Mouse (Mus musculus) MEL (cell line): ENCODE measurements around the gene Nelfb. TPM values are rescaled to one million over a fixed set of nuclear protein-coding genes. Genes with fewer than 3 reads are reported as not detected.

ENCODE experiments used
- DNase-seq: peaks from one replicate; pipeline ENCODE4 v3.0.0; 2011; ENCODE audit warnings: low read depth, low spot score
- H3K27ac ChIP-seq: 2 replicates; pipeline ENCODE4 v1.5.1; 2012; ENCODE audit warnings: low read depth, mild to moderate bottlenecking, control low read depth, low read length, moderate library complexity; ENCODE audit not compliant: control insufficient read depth
- H3K27me3 ChIP-seq, 2 experiments: fragments of 150-350 bp in 1 of 2; sonication (generic) in 1 of 2; 2 replicates each; pipeline ENCODE4 v1.6.1; 2012; ENCODE audit warnings: low read length in 2 of 2, mild to moderate bottlenecking in 2 of 2, improper control_type of control experiment in 1 of 2, moderate library complexity in 1 of 2; ENCODE audit not compliant: insufficient read depth in 2 of 2, control insufficient read depth in 1 of 2
- H3K36me3 ChIP-seq, 2 experiments: 2 replicates each; pipeline ENCODE4 v1.6.1; 2012 to 2014; ENCODE audit warnings: low read length in 2 of 2, improper control_type of control experiment in 1 of 2, inconsistent platforms in 1 of 2, mild to moderate bottlenecking in 1 of 2; ENCODE audit not compliant: insufficient read depth in 2 of 2, control insufficient read depth in 1 of 2
- H3K4me1 ChIP-seq, 2 experiments: fragments of 150-350 bp in 1 of 2; sonication (generic) in 1 of 2; 2 replicates each; pipeline ENCODE4 v1.6.1; 2012; ENCODE audit warnings: low read length in 2 of 2, improper control_type of control experiment in 1 of 2, mild to moderate bottlenecking in 1 of 2; ENCODE audit not compliant: insufficient read depth in 2 of 2, control insufficient read depth in 1 of 2
- H3K4me3 ChIP-seq, 2 experiments: fragments of 150-350 bp in 1 of 2; sonication (generic) in 1 of 2; 2 replicates each; pipeline ENCODE4 v1.5.1; 2012; ENCODE audit warnings: low read depth in 2 of 2, low read length in 2 of 2, mild to moderate bottlenecking in 2 of 2, moderate library complexity in 2 of 2, control low read depth in 1 of 2, improper control_type of control experiment in 1 of 2; ENCODE audit not compliant: control insufficient read depth in 1 of 2, insufficient read depth in 1 of 2
- H3K79me2 ChIP-seq: 2 replicates; pipeline ENCODE4 v1.6.1; 2012; ENCODE audit warnings: mild to moderate bottlenecking, low read length, moderate library complexity; ENCODE audit not compliant: control insufficient read depth, poor library complexity, insufficient read depth
- H3K9ac ChIP-seq: 2 replicates; pipeline ENCODE4 v1.6.1; 2012; ENCODE audit warnings: low read depth, mild to moderate bottlenecking, control low read depth, low read length, moderate library complexity; ENCODE audit not compliant: control insufficient read depth, poor library complexity, severe bottlenecking
- H3K9me3 ChIP-seq: fragments of 150-350 bp; sonication (generic); replicated peaks from 2 replicates; pipeline ENCODE4 v1.6.1; 2012; ENCODE audit warnings: mild to moderate bottlenecking, low read length, improper control_type of control experiment, moderate library complexity; ENCODE audit not compliant: insufficient read depth
- BHLHE40 ChIP-seq: IDR thresholded peaks from 2 replicates; pipeline ENCODE4 v1.6.1; 2012; ENCODE audit warnings: low read depth, mild to moderate bottlenecking, inconsistent platforms, low read length, improper control_type of control experiment, borderline replicate concordance
- CHD1 ChIP-seq: IDR thresholded peaks from 2 replicates; pipeline ENCODE4 v1.6.1; 2012; ENCODE audit warnings: low read depth, mild to moderate bottlenecking, inconsistent platforms, low read length, improper control_type of control experiment
- CTCF ChIP-seq, 3 experiments: IDR thresholded peaks in 2 of 3; conservative IDR thresholded peaks in 1 of 3; 2 replicates each; pipeline ENCODE4 v1.5.1; 2011 to 2012; ENCODE audit warnings: low read length in 3 of 3, low read depth in 2 of 3, mild to moderate bottlenecking in 2 of 3, improper control_type of control experiment in 1 of 3, inconsistent platforms in 1 of 3, mixed read lengths in 1 of 3, moderate library complexity in 1 of 3; ENCODE audit not compliant: control insufficient read depth in 1 of 3, insufficient read depth in 1 of 3, poor library complexity in 1 of 3, severe bottlenecking in 1 of 3
- ELF1 ChIP-seq: IDR thresholded peaks from 2 replicates; pipeline ENCODE4 v1.6.1; 2014; ENCODE audit warnings: low read depth, mild to moderate bottlenecking, inconsistent platforms, low read length, improper control_type of control experiment, moderate library complexity
- ETS1 ChIP-seq: IDR thresholded peaks from 2 replicates; pipeline ENCODE4 v1.6.1; 2012; ENCODE audit warnings: low read depth, mild to moderate bottlenecking, inconsistent platforms, low read length, improper control_type of control experiment, moderate library complexity
- GATA1 ChIP-seq: IDR thresholded peaks from 2 replicates; pipeline ENCODE4 v1.6.1; 2011; ENCODE audit warnings: low read depth, low read length, improper control_type of control experiment
- MAFK ChIP-seq: IDR thresholded peaks from 2 replicates; pipeline ENCODE4 v1.6.1; 2011; ENCODE audit warnings: low read depth, mild to moderate bottlenecking, low read length, improper control_type of control experiment, borderline replicate concordance
- MYB ChIP-seq: IDR thresholded peaks from 2 replicates; pipeline ENCODE4 v1.6.1; 2011; ENCODE audit warnings: mild to moderate bottlenecking, low read depth, low read length, improper control_type of control experiment
- NRF1 ChIP-seq: IDR thresholded peaks from 2 replicates; pipeline ENCODE4 v1.6.1; 2014; ENCODE audit warnings: low read depth, mild to moderate bottlenecking, inconsistent platforms, low read length, improper control_type of control experiment, moderate library complexity; ENCODE audit not compliant: poor library complexity, insufficient read depth, severe bottlenecking
- POLR2AphosphoS5 ChIP-seq: IDR thresholded peaks from 2 replicates; pipeline ENCODE4 v1.6.1; 2012; ENCODE audit warnings: low read depth, borderline replicate concordance, mild to moderate bottlenecking, inconsistent platforms, low read length, moderate library complexity, mixed read lengths
- RAD21 ChIP-seq: IDR thresholded peaks from 2 replicates; pipeline ENCODE4 v1.6.1; 2011; ENCODE audit warnings: mild to moderate bottlenecking, low read depth, low read length, improper control_type of control experiment
- RCOR1 ChIP-seq: IDR thresholded peaks from 2 replicates; pipeline ENCODE4 v1.6.1; 2012; ENCODE audit warnings: low read depth, mild to moderate bottlenecking, inconsistent platforms, low read length, improper control_type of control experiment
- SMC3 ChIP-seq: IDR thresholded peaks from 2 replicates; pipeline ENCODE4 v1.6.1; 2011; ENCODE audit warnings: low read depth, low read length, improper control_type of control experiment
- TBP ChIP-seq: IDR thresholded peaks from 2 replicates; pipeline ENCODE4 v1.8.0; 2011; ENCODE audit warnings: low read depth, low read length, improper control_type of control experiment
- USF1 ChIP-seq: IDR thresholded peaks from 2 replicates; pipeline ENCODE4 v1.6.1; 2014; ENCODE audit warnings: low read depth, mild to moderate bottlenecking, inconsistent platforms, low read length, improper control_type of control experiment, moderate library complexity
- ZC3H11A ChIP-seq: IDR thresholded peaks from 2 replicates; pipeline ENCODE4 v1.6.1; 2012; ENCODE audit warnings: low read depth, mild to moderate bottlenecking, inconsistent platforms, low read length, improper control_type of control experiment
- ZKSCAN1 ChIP-seq: IDR thresholded peaks from 2 replicates; pipeline ENCODE4 v1.6.1; 2012; ENCODE audit warnings: low read depth, mild to moderate bottlenecking, inconsistent platforms, low read length, improper control_type of control experiment, moderate library complexity
- ZMIZ1 ChIP-seq: IDR thresholded peaks from 2 replicates; pipeline ENCODE4 v1.6.1; 2012; ENCODE audit warnings: low read depth, mild to moderate bottlenecking, inconsistent platforms, low read length, improper control_type of control experiment, moderate library complexity
- polyA plus RNA-seq, 2 experiments: library from polyadenylated mRNA; stranded (reverse) in 1 of 2; unstranded in 1 of 2; fragments of >175 nt in 1 of 2; fragments of >200 nt in 1 of 2; gene quantifications; 2 replicates each; pipeline versions ENCODE4 v1.2.1 to v1.2.4; 2012; ENCODE audit warnings: low replicate concordance in 2 of 2, low read depth in 1 of 2; ENCODE audit not compliant: insufficient read length in 2 of 2, insufficient read depth in 1 of 2, missing spikeins in 1 of 2
- total RNA-seq: library from RNA; depleted of rRNA; stranded (reverse); fragments of 300-350 nt; gene quantifications from 2 replicates; pipeline ENCODE4 v1.2.3, GENCODE M21; 2012

Gene Nelfb
- total and polyA plus RNA-seq, 3 experiments: 62.9 to 83.5 TPM; not detected in 1

- TF ChIP-seq RCOR1 (no peak), GATA1 (no peak)
- TF ChIP-seq, all 39 proteins: peak for 17
Observed at GRCm38 (mm10) chr2:25255284-25255779, 44.0 kb upstream of the Nelfb start, which contains the start of gene Tmem203 (continued).

DNA sequence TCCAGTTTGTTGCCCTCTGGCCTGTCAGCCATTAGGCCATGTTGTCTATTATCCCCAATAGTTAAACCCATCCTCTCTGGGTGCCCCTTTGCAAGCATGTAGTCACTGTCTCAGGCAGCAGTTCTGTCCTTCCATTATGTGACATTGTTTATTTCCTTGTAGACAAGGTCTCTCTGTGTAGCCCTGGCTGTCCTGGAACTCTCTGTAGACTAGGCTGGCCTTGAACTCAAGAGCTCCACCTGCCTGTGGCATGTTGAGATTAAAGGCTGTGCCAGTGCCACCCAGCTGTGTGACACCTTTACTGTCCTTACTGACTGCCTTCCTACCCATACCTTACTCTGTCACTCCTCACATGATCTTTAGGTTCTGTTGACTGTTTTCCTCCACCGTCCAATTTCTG is 41.0 kb upstream of the Nelfb start:
- no peak overlapping the region for H3K27ac ChIP-seq
- peaks cover 20% of the 10 kb centered on the region for H3K79me2 ChIP-seq
- no peaks in the 10 kb centered on the region for H3K9me3 ChIP-seq
- peaks cover 2 to 8% of the 10 kb centered on the region in 2 experiments; a peak in 2 of 4 replicates for H3K36me3 ChIP-seq
- H3K9ac ChIP-seq: no peak overlapping the region
- H3K4me1 ChIP-seq: peaks cover 2 to 12% of the 10 kb centered on the region in 2 experiments; a peak in 1 of 4 replicates
- no peak overlapping the region for H3K4me3 ChIP-seq
- TF ChIP-seq ZC3H11A (peak; percentile 43; the same call in 1 of the 2 replicates), ZKSCAN1 (no peak), POLR2AphosphoS5 (no peak), CTCF (IDR thresholded peaks at IDR 0.05 in 2 of 3, conservative IDR thresholded peaks at IDR 0.05 in 1 of 3; ENCODE audit: control insufficient read depth in 1 of 3, insufficient read depth in 1 of 3, low read depth in 2 of 3, low read length in 3 of 3, poor library complexity in 1 of 3, severe bottlenecking in 1 of 3) (peak; percentile 49 to 66 (median 50)), NRF1 (no peak), MYB (no peak), RAD21 (peak; percentile 29), SMC3 (peak; percentile 78), USF1 (no peak), RCOR1 (no peak), MAFK (no peak), ELF1 (no peak), ETS1 (no peak), BHLHE40 (no peak)
- no peaks in the 10 kb centered on the region for H3K27me3 ChIP-seq
- peak; percentile 54 for DNase-seq

DNA sequence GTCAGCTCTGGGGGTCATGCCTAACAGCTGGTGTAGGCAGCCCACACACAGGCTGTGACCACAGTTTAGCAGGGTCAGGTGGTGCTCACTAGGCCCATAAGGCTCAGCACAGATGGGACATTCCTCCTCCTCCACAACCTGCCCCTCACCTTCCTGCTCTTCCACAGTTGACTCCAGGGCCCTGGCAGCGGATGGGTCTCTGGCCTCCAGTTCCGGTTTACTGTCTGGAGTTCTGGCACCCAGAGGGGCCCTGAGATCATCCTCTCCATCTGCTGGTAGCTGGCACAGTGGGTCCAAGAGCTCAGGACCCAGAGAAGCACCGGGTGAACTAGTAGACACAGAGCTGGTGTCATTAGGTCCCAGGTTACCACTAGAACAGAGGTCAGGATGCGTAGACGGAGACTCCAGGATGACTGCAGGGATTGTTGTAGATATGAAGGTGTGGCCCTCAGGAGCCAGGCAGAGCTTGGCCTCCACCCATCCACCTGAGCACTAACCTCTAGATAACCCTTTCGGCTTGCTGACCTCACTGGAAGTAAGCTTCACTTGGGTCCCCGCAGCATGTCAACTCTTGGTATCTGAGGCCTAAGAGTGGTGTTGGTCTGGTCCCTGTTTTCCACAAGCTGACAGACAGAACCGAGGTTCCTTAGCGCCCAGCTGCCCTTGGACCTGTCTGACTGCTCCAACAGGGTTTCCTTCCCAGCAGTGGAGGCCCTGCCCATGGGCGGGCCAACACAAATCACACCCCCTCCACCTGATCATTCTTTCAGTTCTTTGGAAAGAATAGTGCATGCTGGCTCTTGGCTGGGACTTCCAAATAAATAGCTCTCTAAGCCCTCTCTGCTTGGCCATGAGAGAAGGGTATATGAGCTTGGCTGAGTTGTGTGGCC is 35.1 kb upstream of the Nelfb start, which contains the start of gene AL732309.1:
AL732309.1 (minus strand) TSS at position 681 of the 890 bp plus-strand sequence.
- H3K9ac ChIP-seq: no peak within 1 kb of the TSS

More for the DNA sequence above, 35.1 kb upstream of the Nelfb start, which contains the start of gene AL732309.1:
- DNase-seq: no peak
- no peaks in the 10 kb centered on the region for H3K27me3 ChIP-seq
- H3K79me2 ChIP-seq: no peaks in the 10 kb centered on the region; the same call in 1 of the 2 replicates
- peaks cover 0 to 2% of the 10 kb centered on the region in 2 experiments; a peak in 1 of 4 replicates for H3K36me3 ChIP-seq
- no peak within 1 kb of the TSS for H3K4me3 ChIP-seq
- H3K27ac ChIP-seq: no peak within 1 kb of the TSS
- no peak for TF ChIP-seq TBP
- no peak for TF ChIP-seq CHD1
- TF ChIP-seq ZMIZ1: no peak
- peaks cover 0 to 7% of the 10 kb centered on the region in 2 experiments; a peak in 3 of 4 replicates for H3K4me1 ChIP-seq
- no peaks in the 10 kb centered on the region for H3K9me3 ChIP-seq
